ENCODE assay signal across 8 mouse cellular contexts in the genomic region with DNA sequence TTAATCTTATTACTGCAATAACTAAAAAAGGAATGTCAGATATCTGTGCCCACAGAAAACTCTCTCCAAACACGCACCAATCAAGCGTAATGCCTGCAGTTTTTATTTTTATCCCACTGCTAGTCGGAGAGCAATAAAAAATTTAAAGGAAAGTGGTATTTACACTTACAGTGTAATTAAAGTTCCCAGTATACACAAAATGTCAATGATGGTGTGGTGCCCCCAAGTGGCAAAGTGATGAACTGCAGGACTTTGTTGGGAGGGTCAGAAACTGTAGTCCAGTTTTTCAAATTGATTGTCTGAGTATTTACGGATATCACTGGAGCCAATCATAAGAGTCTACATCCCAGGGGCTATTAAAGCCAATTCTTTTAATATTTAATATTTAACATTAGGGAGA. TPM values are rescaled to one million over a fixed set of nuclear protein-coding genes. Genes with fewer than 3 reads are reported as not detected.
DNase-seq lines count a peak whose midpoint lies in the region; ATAC-seq and TF ChIP-seq lines count a peak whose summit lies in the region.

No protein-coding gene starts in this region.

- no peak for TF ChIP-seq POLR2A in lung, adult 2 months (IDR thresholded peaks at IDR 0.05; ENCODE audit: borderline replicate concordance, extremely low read depth, low read depth, low read length)

- H3K4me1 ChIP-seq in forebrain, embryonic 16.5 days (replicated peaks; ENCODE audit: control insufficient read depth, insufficient read depth, low read length) = no peaks in the 10 kb centered on the region
- H3K4me1 ChIP-seq in lung, adult 2 months (ENCODE audit: control insufficient read depth, insufficient read depth, low read length) = no peaks in the 10 kb centered on the region

- no peak overlapping the region for H3K27ac ChIP-seq in forebrain, embryonic 16.5 days (ENCODE audit: low read length)

- no peaks in the 10 kb centered on the region for H3K9me3 ChIP-seq in forebrain, embryonic 16.5 days (ENCODE audit: control insufficient read depth, low read length)

- no peak overlapping the region for H3K4me3 ChIP-seq in forebrain, embryonic 16.5 days (replicated peaks; ENCODE audit: low read length)
- no peak overlapping the region for H3K4me3 ChIP-seq in lung, adult 2 months (replicated peaks; ENCODE audit: extremely low read depth, low read depth, low read length)

- ATAC-seq in forebrain, embryonic 16.5 days = peak; percentile 52

- DNase-seq in 3T3-L1 (ENCODE audit: low read depth, low spot score) = peak; percentile 78
- DNase-seq in CD8-positive naive resting alpha-beta T cell, adult 2 months (ENCODE audit: low read depth in 2 of 2, low spot score in 2 of 2) = peak; percentile 60 to 66
- peak; percentile 38 for DNase-seq in c-Kit-negative CD71-positive TER-119-positive erythroid progenitor cells, embryonic 14.5 days (ENCODE audit: low read depth, low spot score)
- peak; percentile 55 to 88 for DNase-seq in kidney, postnatal 36 days
- DNase-seq in lung, adult 2 months = peak; percentile 67
- peak; percentile 80 to 89 for DNase-seq in right cerebral cortex, postnatal 10 days (ENCODE audit: low spot score in 2 of 2)
- DNase-seq in urinary bladder, postnatal 36 days (ENCODE audit: low spot score in 2 of 2) = peak; percentile 65 to 68

- TF ChIP-seq CTCF in lung, adult 2 months (IDR thresholded peaks at IDR 0.05; ENCODE audit: insufficient read depth, low read length) = peak; percentile 50; the same call in 1 of the 2 replicates

- H3K27me3 ChIP-seq in forebrain, embryonic 16.5 days (replicated peaks; ENCODE audit: control insufficient read depth, insufficient read depth, low read length) = 0 out of 2 replicates have a peak, but pooled peaks cover 3% of the 10 kb centered on the region

- no peaks in the 10 kb centered on the region for H3K36me3 ChIP-seq in forebrain, embryonic 16.5 days (ENCODE audit: control insufficient read depth, insufficient read depth)

- no peak overlapping the region for H3K4me2 ChIP-seq in forebrain, embryonic 16.5 days (ENCODE audit: low read length)

- H3K9ac ChIP-seq in forebrain, embryonic 16.5 days (replicated peaks; ENCODE audit: low read depth, low read length) = no peak overlapping the region

- WGBS in forebrain, embryonic 16.5 days = 16% methylated on average over 4 of the region's 4 CpGs
- WGBS in lung, adult 2 months = 9% methylated on average over 4 of the region's 4 CpGs

RNA-seq across cellular contexts. Expression of a gene that starts 5.9 kb away (rescaled TPM):
- polyA plus RNA-seq in forebrain, embryonic 16.5 days (2015; fragmentation: Nextera tagmentation; extraction: Ambion mirVana) = 13.9 and 15.0 TPM in 2 replicates
- 4.0 and 4.6 TPM in 2 replicates for polyA plus RNA-seq in lung, adult 2 months (2012; rRNA removed)

RNA-seq across cellular contexts. Expression of a gene that starts 6.0 kb away (rescaled TPM):
- 2.6 and 3.3 TPM in 2 replicates for polyA plus RNA-seq in forebrain, embryonic 16.5 days (2015; fragmentation: Nextera tagmentation; extraction: Ambion mirVana)
- polyA plus RNA-seq in lung, adult 2 months (2012; rRNA removed) = 0.75 and 1.3 TPM in 2 replicates
